Mouse (Mus musculus): ENCODE results near the gene Cyfip2. TPM values are rescaled to one million over a fixed set of nuclear protein-coding genes. Genes with fewer than 3 reads are reported as not detected.

Cyfip2 gene
- polyA plus RNA-seq, 1 experiment from 2014 or later = 17.7 TPM

- no peaks in the 10 kb centered on the region for H3K36me3 ChIP-seq (ENCODE audit: insufficient read depth, low read length)
- ATAC-seq (ENCODE audit: low FRiP score, low TSS enrichment) = no peak
- no peaks in the 10 kb centered on the region for H3K27me3 ChIP-seq (ENCODE audit: insufficient read depth, low read length)
- 30% methylated on average over 3 of the region's 3 CpGs for WGBS
- no peak overlapping the region for H3K27ac ChIP-seq (ENCODE audit: low read length)
- no peak overlapping the region for H3K4me2 ChIP-seq (replicated peaks; ENCODE audit: low read depth, low read length)
- peaks cover 35% of the 10 kb centered on the region for H3K4me1 ChIP-seq (ENCODE audit: insufficient read depth, low read length)
- H3K9ac ChIP-seq (replicated peaks; ENCODE audit: low read length) = no peak overlapping the region
- H3K9me3 ChIP-seq (ENCODE audit: low read length) = no peaks in the 10 kb centered on the region
- H3K4me3 ChIP-seq (ENCODE audit: low read length) = no peak overlapping the region
Observed at GRCm38 (mm10) chr11:46211858-46212257, 100.8 kb downstream of the Cyfip2 start.

DNA sequence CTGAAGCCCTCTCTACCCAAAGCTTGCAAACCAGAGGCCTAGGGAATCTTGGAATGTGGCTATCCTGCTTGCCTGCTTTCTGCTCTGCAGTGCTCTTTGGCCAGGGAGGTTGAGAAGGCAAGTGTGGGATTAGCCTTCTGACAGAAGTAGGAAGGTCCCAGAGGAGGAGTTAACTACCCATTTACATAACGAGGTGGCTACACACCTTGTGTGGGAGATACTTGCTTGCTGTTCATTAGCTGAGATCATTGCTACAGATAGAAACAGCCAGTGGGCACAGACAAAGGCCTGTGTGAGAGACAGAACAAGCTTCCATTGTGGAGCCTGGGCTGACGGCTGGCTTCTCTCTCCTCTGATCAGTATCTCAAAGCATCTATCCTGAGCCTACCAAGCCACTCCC is 102.8 kb downstream of the Cyfip2 start:
- Histone ChIP-seq H3K36me3 (ENCODE audit: insufficient read depth, low read length) (no peaks in the 10 kb centered on the region), H3K9ac (replicated peaks; ENCODE audit: low read length) (no peak overlapping the region), H3K9me3 (ENCODE audit: low read length) (no peaks in the 10 kb centered on the region), H3K27ac (ENCODE audit: low read length) (no peak overlapping the region), H3K4me2 (replicated peaks; ENCODE audit: low read depth, low read length) (no peak overlapping the region), H3K4me3 (ENCODE audit: low read length) (no peak overlapping the region), H3K4me1 (ENCODE audit: insufficient read depth, low read length) (peaks cover 42% of the 10 kb centered on the region), H3K27me3 (ENCODE audit: insufficient read depth, low read length) (no peaks in the 10 kb centered on the region)
- ATAC-seq (ENCODE audit: low FRiP score, low TSS enrichment) = no peak
- WGBS = 50% methylated on average over 2 of the region's 2 CpGs

GRCm38 (mm10) chr11:46205639-46206409 is 106.8 kb downstream of the Cyfip2 start:
- H3K27me3 ChIP-seq (ENCODE audit: insufficient read depth, low read length) = no peaks in the 10 kb centered on the region
- H3K4me2 ChIP-seq (replicated peaks; ENCODE audit: low read depth, low read length) = no peak overlapping the region
- no peak overlapping the region; the same call in 1 of the 2 replicates for H3K9ac ChIP-seq (replicated peaks; ENCODE audit: low read length)
- no peak overlapping the region for H3K4me3 ChIP-seq (ENCODE audit: low read length)
- WGBS = 24% methylated on average over 17 of the region's 17 CpGs
- ATAC-seq (ENCODE audit: low FRiP score, low TSS enrichment) = peak; percentile 69; the same call in 1 of the 2 replicates
- peak overlapping the region; percentile 19 for H3K27ac ChIP-seq (ENCODE audit: low read length)
- no peaks in the 10 kb centered on the region for H3K9me3 ChIP-seq (ENCODE audit: low read length)
- no peaks in the 10 kb centered on the region for H3K36me3 ChIP-seq (ENCODE audit: insufficient read depth, low read length)
- H3K4me1 ChIP-seq (ENCODE audit: insufficient read depth, low read length) = peaks cover 22% of the 10 kb centered on the region

- no peak for ATAC-seq (ENCODE audit: low FRiP score, low TSS enrichment)
- Histone ChIP-seq H3K27ac (ENCODE audit: low read length) (no peak overlapping the region), H3K36me3 (ENCODE audit: insufficient read depth, low read length) (no peaks in the 10 kb centered on the region), H3K4me2 (replicated peaks; ENCODE audit: low read depth, low read length) (no peak overlapping the region), H3K4me1 (ENCODE audit: insufficient read depth, low read length) (peaks cover 22% of the 10 kb centered on the region), H3K9me3 (ENCODE audit: low read length) (no peaks in the 10 kb centered on the region), H3K9ac (replicated peaks; ENCODE audit: low read length) (no peak overlapping the region), H3K4me3 (ENCODE audit: low read length) (no peak overlapping the region), H3K27me3 (ENCODE audit: insufficient read depth, low read length) (no peaks in the 10 kb centered on the region)
- 86% methylated on average over 9 of the region's 9 CpGs for WGBS
Observed at GRCm38 (mm10) chr11:46204841-46205240, 107.8 kb downstream of the Cyfip2 start.

DNA sequence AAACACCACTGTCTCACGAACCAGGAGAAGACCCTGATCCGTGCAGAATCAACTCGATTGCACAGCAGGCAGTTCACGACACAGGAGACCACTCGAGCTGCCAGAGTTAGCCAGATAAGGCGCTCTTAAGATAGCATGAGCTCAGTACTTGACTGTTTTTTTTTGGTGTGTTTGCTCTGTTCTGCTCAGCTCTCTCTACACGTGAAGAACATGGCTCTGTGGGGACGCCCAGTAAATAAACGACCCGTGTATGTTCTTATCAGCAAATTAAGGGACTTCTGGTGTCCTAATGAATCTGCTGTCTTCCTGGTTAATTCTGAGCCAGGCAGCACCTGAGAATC is 110.1 kb downstream of the Cyfip2 start:
- Histone ChIP-seq H3K36me3 (ENCODE audit: insufficient read depth, low read length) (no peaks in the 10 kb centered on the region), H3K27me3 (ENCODE audit: insufficient read depth, low read length) (no peaks in the 10 kb centered on the region), H3K27ac (ENCODE audit: low read length) (no peak overlapping the region), H3K4me2 (replicated peaks; ENCODE audit: low read depth, low read length) (no peak overlapping the region), H3K9me3 (ENCODE audit: low read length) (no peaks in the 10 kb centered on the region), H3K9ac (replicated peaks; ENCODE audit: low read length) (no peak overlapping the region), H3K4me3 (ENCODE audit: low read length) (no peak overlapping the region), H3K4me1 (ENCODE audit: insufficient read depth, low read length) (peaks cover 22% of the 10 kb centered on the region)
- no peak for ATAC-seq (ENCODE audit: low FRiP score, low TSS enrichment)
- WGBS = 50% methylated on average over 10 of the region's 10 CpGs

GRCm38 (mm10) chr11:46201636-46202546 is 110.8 kb downstream of the Cyfip2 start:
- H3K9me3 ChIP-seq (ENCODE audit: low read length) = no peaks in the 10 kb centered on the region
- H3K27me3 ChIP-seq (ENCODE audit: insufficient read depth, low read length) = no peaks in the 10 kb centered on the region
- no peaks in the 10 kb centered on the region for H3K36me3 ChIP-seq (ENCODE audit: insufficient read depth, low read length)
- no peak overlapping the region for H3K4me2 ChIP-seq (replicated peaks; ENCODE audit: low read depth, low read length)
- peaks cover 22% of the 10 kb centered on the region for H3K4me1 ChIP-seq (ENCODE audit: insufficient read depth, low read length)
- no peak for ATAC-seq (ENCODE audit: low FRiP score, low TSS enrichment)
- H3K27ac ChIP-seq (ENCODE audit: low read length) = no peak overlapping the region
- WGBS = 41% methylated on average over 20 of the region's 20 CpGs
- no peak overlapping the region for H3K4me3 ChIP-seq (ENCODE audit: low read length)
- no peak overlapping the region for H3K9ac ChIP-seq (replicated peaks; ENCODE audit: low read length)

GRCm38 (mm10) chr11:46200664-46201063 is 112.0 kb downstream of the Cyfip2 start:
- 64% methylated on average over 11 of the region's 11 CpGs for WGBS
- no peak for ATAC-seq (ENCODE audit: low FRiP score, low TSS enrichment)
- Histone ChIP-seq H3K27me3 (ENCODE audit: insufficient read depth, low read length) (no peaks in the 10 kb centered on the region), H3K36me3 (ENCODE audit: insufficient read depth, low read length) (no peaks in the 10 kb centered on the region), H3K4me2 (replicated peaks; ENCODE audit: low read depth, low read length) (no peak overlapping the region), H3K27ac (ENCODE audit: low read length) (no peak overlapping the region), H3K9me3 (ENCODE audit: low read length) (no peaks in the 10 kb centered on the region), H3K9ac (replicated peaks; ENCODE audit: low read length) (no peak overlapping the region), H3K4me1 (ENCODE audit: insufficient read depth, low read length) (peaks cover 16% of the 10 kb centered on the region), H3K4me3 (ENCODE audit: low read length) (no peak overlapping the region)

DNA sequence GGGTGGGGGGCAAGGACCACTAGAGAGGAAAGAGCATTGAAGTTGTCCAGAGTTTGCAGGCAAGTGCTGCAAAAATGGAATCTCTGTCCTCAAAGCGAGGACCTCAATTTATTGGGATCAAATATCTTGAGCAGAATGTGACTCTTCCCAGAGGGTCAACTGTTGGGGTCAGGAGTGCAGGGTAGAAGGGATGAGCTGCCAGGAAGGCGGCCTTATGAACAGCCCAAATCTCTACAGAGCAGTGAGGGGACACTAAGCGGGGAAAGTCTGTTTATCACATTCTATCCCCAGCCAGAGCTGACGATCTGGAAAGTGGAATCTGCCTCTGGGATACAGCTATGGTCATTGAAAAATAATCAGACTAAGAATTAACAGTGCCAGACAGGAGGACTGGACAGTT is 118.5 kb downstream of the Cyfip2 start:
- H3K4me2 ChIP-seq (replicated peaks; ENCODE audit: low read depth, low read length) = no peak overlapping the region
- 39% methylated on average over 4 of the region's 4 CpGs for WGBS
- no peak overlapping the region for H3K27ac ChIP-seq (ENCODE audit: low read length)
- ATAC-seq (ENCODE audit: low FRiP score, low TSS enrichment) = peak; percentile 51; the same call in 1 of the 2 replicates
- no peak overlapping the region for H3K4me3 ChIP-seq (ENCODE audit: low read length)
- no peaks in the 10 kb centered on the region for H3K9me3 ChIP-seq (ENCODE audit: low read length)
- H3K4me1 ChIP-seq (ENCODE audit: insufficient read depth, low read length) = no peaks in the 10 kb centered on the region
- H3K9ac ChIP-seq (replicated peaks; ENCODE audit: low read length) = no peak overlapping the region
- H3K27me3 ChIP-seq (ENCODE audit: insufficient read depth, low read length) = no peaks in the 10 kb centered on the region
- H3K36me3 ChIP-seq (ENCODE audit: insufficient read depth, low read length) = no peaks in the 10 kb centered on the region

DNA sequence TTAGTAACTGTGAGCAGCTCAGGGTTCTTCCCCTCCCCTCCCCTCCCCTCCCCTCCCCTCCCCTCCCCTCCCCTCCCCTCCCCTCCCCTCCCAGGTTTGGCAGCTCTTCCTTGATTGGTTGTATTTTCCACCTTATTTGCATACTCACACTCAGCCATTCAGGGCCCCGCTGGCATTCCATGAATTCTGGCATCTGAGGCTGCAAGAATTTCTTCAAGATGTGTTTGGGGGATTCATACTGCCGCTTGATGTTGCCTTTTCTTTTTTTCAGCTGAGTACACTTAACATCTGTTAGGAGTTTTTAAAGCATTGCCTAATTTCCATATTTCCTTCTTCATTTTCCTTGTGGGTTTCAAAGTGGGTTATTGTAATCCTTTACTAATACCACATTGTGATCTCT is 124.4 kb downstream of the Cyfip2 start:
- 70% methylated on average over 2 of the region's 2 CpGs for WGBS
- Histone ChIP-seq H3K4me3 (ENCODE audit: low read length) (no peak overlapping the region), H3K9me3 (ENCODE audit: low read length) (no peaks in the 10 kb centered on the region), H3K27me3 (ENCODE audit: insufficient read depth, low read length) (no peaks in the 10 kb centered on the region), H3K36me3 (ENCODE audit: insufficient read depth, low read length) (no peaks in the 10 kb centered on the region), H3K4me1 (ENCODE audit: insufficient read depth, low read length) (0 out of 2 replicates have a peak, but pooled peaks cover 3% of the 10 kb centered on the region), H3K27ac (ENCODE audit: low read length) (no peak overlapping the region), H3K4me2 (replicated peaks; ENCODE audit: low read depth, low read length) (no peak overlapping the region), H3K9ac (replicated peaks; ENCODE audit: low read length) (no peak overlapping the region)
- no peak for ATAC-seq (ENCODE audit: low FRiP score, low TSS enrichment)

GRCm38 (mm10) chr11:46185486-46185885 is 127.2 kb downstream of the Cyfip2 start:
- no peak overlapping the region for H3K4me2 ChIP-seq (replicated peaks; ENCODE audit: low read depth, low read length)
- 22% methylated on average over 4 of the region's 4 CpGs for WGBS
- H3K27me3 ChIP-seq (ENCODE audit: insufficient read depth, low read length) = no peaks in the 10 kb centered on the region
- no peak overlapping the region for H3K27ac ChIP-seq (ENCODE audit: low read length)
- no peaks in the 10 kb centered on the region for H3K9me3 ChIP-seq (ENCODE audit: low read length)
- H3K9ac ChIP-seq (replicated peaks; ENCODE audit: low read length) = no peak overlapping the region
- H3K4me1 ChIP-seq (ENCODE audit: insufficient read depth, low read length) = 0 out of 2 replicates have a peak, but pooled peaks cover 3% of the 10 kb centered on the region
- H3K36me3 ChIP-seq (ENCODE audit: insufficient read depth, low read length) = no peaks in the 10 kb centered on the region
- no peak overlapping the region for H3K4me3 ChIP-seq (ENCODE audit: low read length)
- ATAC-seq (ENCODE audit: low FRiP score, low TSS enrichment) = no peak
